Mouse (Mus musculus): ENCODE measurements at regions not wholly inside any gene's neighbourhood (a gene's known extent, or its start where the extent isn't known, plus 50 kb on each side); places are given as distances from the start of the nearest gene placed in this dataset.

GRCm38 (mm10) chr1:78929975-78930374 is 113.4 kb downstream of the Kcne4 start:
- TF ChIP-seq POLR2A (IDR thresholded peaks at IDR 0.05; ENCODE audit: borderline replicate concordance, extremely low read depth, insufficient read depth, insufficient read length, poor library complexity, severe bottlenecking) (no peak), CTCF (IDR thresholded peaks at IDR 0.05; ENCODE audit: borderline replicate concordance, extremely low read depth, insufficient read depth, insufficient read length) (no peak)

Measured in brain, embryonic 14.5 days (tissue).